Mouse (Mus musculus) monocyte, adult 59 days (primary cell): ENCODE results near the gene Nkiras1. TPM values are rescaled to one million over a fixed set of nuclear protein-coding genes. Genes with fewer than 3 reads are reported as not detected.

ENCODE experiments used
- total RNA-seq, 2 experiments: library from RNA; stranded (reverse); gene quantifications; one replicate each; pipeline ENCODE4 v1.2.4; 2023

Gene Nkiras1
- 10 to 100 TPM in 1 of 2 experiments, 1 to 10 TPM in 1; 7.5 to 11.6 TPM for total RNA-seq

DNA sequence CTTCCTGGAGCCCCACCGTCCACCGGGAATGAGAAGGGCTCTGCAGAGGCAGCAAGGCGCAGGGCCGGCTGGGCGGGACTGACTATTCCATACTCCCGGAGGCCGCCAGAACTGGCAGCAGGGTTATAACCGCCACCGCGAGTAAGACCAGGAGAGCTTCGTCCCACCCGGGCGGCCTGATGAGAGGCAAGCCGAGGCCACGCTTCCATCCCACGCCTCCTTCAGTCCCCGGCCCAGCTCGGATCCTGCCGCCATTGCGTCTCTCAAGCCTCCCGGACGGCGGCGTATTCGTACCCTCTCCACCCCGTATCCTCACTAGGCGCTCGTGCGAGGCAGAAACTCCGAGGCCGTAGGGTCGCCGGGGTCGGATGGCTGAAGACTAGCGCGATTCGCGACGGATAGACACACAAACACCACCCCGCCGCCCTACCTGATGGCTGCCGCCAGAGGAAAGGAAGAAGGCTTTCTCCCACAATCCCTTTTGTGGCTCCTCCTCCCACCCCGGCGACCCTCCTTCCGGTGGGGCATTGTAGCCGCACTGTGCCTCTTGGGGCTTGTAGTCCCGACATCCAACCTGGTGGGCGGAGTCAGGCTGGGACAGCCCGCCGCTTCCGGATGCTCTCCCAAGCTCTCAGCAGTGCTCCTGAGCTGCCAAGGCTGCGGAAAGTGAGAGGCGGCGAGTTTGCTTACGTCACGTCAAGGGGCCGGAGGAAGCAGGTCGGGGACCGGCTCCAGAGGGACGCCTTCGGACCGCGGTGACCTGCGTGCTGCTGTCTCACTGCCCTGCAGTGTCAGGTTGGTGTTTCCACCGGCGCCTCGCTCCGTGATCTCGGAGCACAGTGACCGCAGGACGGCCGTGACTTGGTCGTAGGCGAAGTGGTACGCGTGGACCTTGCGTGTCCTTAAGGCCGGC lies at the start of gene Nkiras1, which contains the start of gene Rpl15:
TSS of gene Nkiras1 (plus strand) at position 608 of the 913 bp plus-strand sequence.
TSS of gene Rpl15 (minus strand) at position 863 of the 913 bp plus-strand sequence.

DNA sequence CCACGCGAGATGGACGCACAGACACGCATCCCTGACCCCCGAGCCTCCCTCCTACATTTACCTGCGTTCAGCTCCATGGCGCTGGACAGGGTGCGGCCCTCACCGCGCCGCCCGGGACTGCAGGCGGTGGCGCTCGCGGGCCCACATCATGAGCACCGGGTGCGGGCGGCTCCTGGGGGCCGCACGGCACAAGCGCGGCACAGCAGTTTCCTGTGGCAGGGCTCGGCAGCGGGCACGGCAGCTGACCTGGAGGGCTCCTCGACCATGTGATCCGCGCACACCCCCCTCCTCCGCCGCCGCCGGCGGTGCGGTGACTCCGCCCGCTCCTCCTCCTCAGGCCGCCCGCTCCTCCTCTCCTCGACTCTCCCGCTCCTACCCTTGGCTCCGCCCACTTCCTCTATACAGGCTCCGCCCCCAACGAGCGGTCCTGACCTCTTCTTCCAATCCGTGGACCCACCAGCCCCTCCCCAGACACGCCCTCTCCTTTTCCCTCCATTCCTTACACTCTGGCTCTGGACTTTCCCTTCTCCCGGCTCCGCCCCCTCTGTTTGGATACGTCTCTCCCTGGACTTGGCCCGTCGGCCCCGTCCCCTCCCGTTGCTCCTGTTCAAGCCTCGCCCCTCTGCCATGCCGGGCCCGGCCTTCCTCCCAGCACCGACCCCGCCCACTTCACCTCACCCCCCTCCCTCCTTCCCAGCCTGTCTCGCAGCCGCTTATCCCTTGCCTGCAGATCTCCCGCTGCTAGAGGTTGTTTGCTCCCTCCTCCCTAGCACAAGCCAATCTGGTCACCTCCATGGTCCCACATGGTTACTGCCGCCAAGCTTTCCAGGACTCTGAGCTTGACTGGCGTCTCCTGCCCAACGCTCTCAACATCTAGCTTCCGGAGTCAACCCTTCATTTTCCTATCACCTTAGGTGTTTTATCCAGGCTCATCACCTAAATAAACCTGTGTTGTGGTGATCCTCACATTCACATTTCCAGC lies 31.9 kb upstream of the Nkiras1 start, which contains the start of gene Nr1d2:
TSS of gene Nr1d2 (minus strand) at position 378 of the 982 bp plus-strand sequence.

DNA sequence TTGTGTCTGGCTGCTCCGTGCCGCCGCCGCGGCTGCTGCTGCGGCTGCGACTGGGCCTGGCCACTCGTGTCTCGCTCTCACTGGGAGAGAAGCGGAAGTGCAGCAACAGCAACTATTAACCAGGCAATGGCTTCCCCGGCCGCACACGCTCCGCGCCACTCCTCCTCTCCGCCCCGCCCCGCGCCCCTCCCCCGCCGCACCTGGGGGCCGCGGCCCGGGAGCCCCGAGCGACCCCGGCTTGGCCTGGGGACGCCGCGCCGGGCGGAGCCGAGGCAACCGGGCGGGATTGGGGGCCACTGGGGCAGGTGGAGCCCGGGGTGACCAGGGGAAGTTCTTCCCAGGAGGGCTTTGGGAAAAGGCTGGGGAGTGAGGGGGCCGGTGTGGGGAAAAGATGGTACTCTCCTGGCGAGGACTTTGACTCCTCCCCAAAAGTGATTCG lies 60.8 kb downstream of the Nkiras1 start, which contains the start of gene Ube2e1:
TSS of gene Ube2e1 (minus strand) at position 167 of the 439 bp plus-strand sequence.

Other genes with a start within 250 kb of the Nkiras1 start
- gene Nr1d2, start 32.0 kb upstream of the Nkiras1 start, total RNA-seq: 10 to 100 TPM; 40.5 to 59.6 TPM
- 1,000 to 10,000 TPM in 1 of 2 experiments, 100 to 1,000 TPM in 1; 984 to 1,018 TPM for gene Rpl15, start 255 bp downstream of the Nkiras1 start, total RNA-seq
- gene Ube2e1, start 60.7 kb downstream of the Nkiras1 start, total RNA-seq: 10 to 100 TPM; 68.9 to 79.6 TPM